Mouse (Mus musculus) urinary bladder, postnatal 4 days (tissue): ENCODE data around the gene Stxbp2.
A peak's percentile ranks its signal among the peaks of the same experiment; 100 is the strongest.

Experiments used
- DNase-seq, 2 experiments: peaks; one replicate each; pipeline ENCODE4 v3.0.0; 2021 to 2022; ENCODE audit warnings: low spot score in 2 of 2

Gene Stxbp2

GRCm38 (mm10) chr8:3631478-3631875, 722 bp downstream of the Stxbp2 start:
- no peak for DNase-seq

GRCm38 (mm10) chr8:3645804-3646203, 15.0 kb downstream of the Stxbp2 start:
- peak in 1 of 2 experiments; percentile 29 for DNase-seq

GRCm38 (mm10) chr8:3646824-3647531, 16.2 kb downstream of the Stxbp2 start:
- no peak for DNase-seq

GRCm38 (mm10) chr8:3647561-3647960, 16.8 kb downstream of the Stxbp2 start:
- DNase-seq = no peak

- no peak for DNase-seq
Observed at GRCm38 (mm10) chr8:3648268-3648667, 17.5 kb downstream of the Stxbp2 start.

- no peak for DNase-seq
Observed at GRCm38 (mm10) chr8:3648990-3649389, 18.2 kb downstream of the Stxbp2 start.

- no peak for DNase-seq
Observed at GRCm38 (mm10) chr8:3652845-3653244, 22.1 kb downstream of the Stxbp2 start.

GRCm38 (mm10) chr8:3654726-3655508, 24.2 kb downstream of the Stxbp2 start:
- no peak for DNase-seq

GRCm38 (mm10) chr8:3655526-3655925, 24.8 kb downstream of the Stxbp2 start, which contains the start of gene Retn:
Gene Retn, plus strand, starts transcription at chr8:3655770.
- no peak for DNase-seq

- no peak for DNase-seq
Observed at GRCm38 (mm10) chr8:3656725-3657381, 26.1 kb downstream of the Stxbp2 start.

- no peak for DNase-seq
Observed at GRCm38 (mm10) chr8:3660889-3661288, 30.1 kb downstream of the Stxbp2 start.

GRCm38 (mm10) chr8:3664405-3664804, 33.6 kb downstream of the Stxbp2 start:
- no peak for DNase-seq

- no peak for DNase-seq
Observed at GRCm38 (mm10) chr8:3665507-3665906, 34.8 kb downstream of the Stxbp2 start, which contains the start of gene Mcemp1. Gene Mcemp1, plus strand, starts transcription at chr8:3665754.

- DNase-seq = no peak
Observed at GRCm38 (mm10) chr8:3670388-3670787, 39.6 kb downstream of the Stxbp2 start.

GRCm38 (mm10) chr8:3671980-3672491, 41.3 kb downstream of the Stxbp2 start, which contains the start of gene Fcor:
Gene Fcor, minus strand, starts transcription at chr8:3672362.
- peak; percentile 65 to 85 for DNase-seq

GRCm38 (mm10) chr8:3674671-3675070, 43.9 kb downstream of the Stxbp2 start:
- no peak for DNase-seq

GRCm38 (mm10) chr8:3676131-3676992, 45.6 kb downstream of the Stxbp2 start, which contains the start of gene Trappc5:
Gene Trappc5, plus strand, starts transcription at chr8:3676299.
- DNase-seq = peak; percentile 91

GRCm38 (mm10) chr8:3676993-3677579, 46.3 kb downstream of the Stxbp2 start:
- DNase-seq = no peak

GRCm38 (mm10) chr8:3678831-3679230, 48.1 kb downstream of the Stxbp2 start:
- DNase-seq = no peak

- no peak for DNase-seq
Observed at GRCm38 (mm10) chr8:3679236-3679635, 48.5 kb downstream of the Stxbp2 start.

- DNase-seq = no peak
Observed at GRCm38 (mm10) chr8:3679656-3680055, 48.9 kb downstream of the Stxbp2 start.
